In genomic region chr12:80153687-80154326, GRCm38 (mm10) we compare ENCODE assay signal across 8 mouse cellular contexts. TPM values are rescaled to one million over a fixed set of nuclear protein-coding genes. Genes with fewer than 3 reads are reported as not detected.
DNase-seq lines count a peak whose midpoint lies in the region; ATAC-seq and TF ChIP-seq lines count a peak whose summit lies in the region.

No protein-coding gene starts in this region.

- TF ChIP-seq EP300 in heart, adult 2 months (IDR thresholded peaks at IDR 0.05; ENCODE audit: insufficient read depth, low read depth, low read length): no peak

- H3K9me3 ChIP-seq in heart, embryonic 12.5 days (replicated peaks): peaks cover 7% of the 10 kb centered on the region; the same call in 1 of the 2 replicates
- H3K9me3 ChIP-seq in kidney, embryonic 15.5 days (replicated peaks): no peaks in the 10 kb centered on the region

- no peak for TF ChIP-seq POLR2A in heart, adult 2 months (IDR thresholded peaks at IDR 0.05; ENCODE audit: insufficient read depth, low read depth, low read length)
- no peak for TF ChIP-seq POLR2A in thymus, adult 2 months (IDR thresholded peaks at IDR 0.05; ENCODE audit: control insufficient read depth, extremely low read depth, insufficient read depth, low read length, poor library complexity)

- H3K9ac ChIP-seq in heart, adult 2 months (ENCODE audit: low read depth, low read length): no peak overlapping the region
- no peak overlapping the region for H3K9ac ChIP-seq in heart, embryonic 12.5 days
- no peak overlapping the region for H3K9ac ChIP-seq in kidney, embryonic 15.5 days

- H3K27ac ChIP-seq in heart, adult 2 months: no peak overlapping the region
- no peak overlapping the region for H3K27ac ChIP-seq in heart, embryonic 12.5 days (ENCODE audit: poor library complexity, severe bottlenecking)
- H3K27ac ChIP-seq in thymus, adult 2 months (ENCODE audit: control insufficient read depth, insufficient read depth, low read length): no peak overlapping the region
- no peak overlapping the region for H3K27ac ChIP-seq in kidney, embryonic 15.5 days

- no peaks in the 10 kb centered on the region for H3K27me3 ChIP-seq in heart, adult 2 months (ENCODE audit: control insufficient read depth, insufficient read depth, low read length)
- no peaks in the 10 kb centered on the region for H3K27me3 ChIP-seq in heart, embryonic 12.5 days (replicated peaks)
- H3K27me3 ChIP-seq in thymus, adult 2 months (ENCODE audit: control insufficient read depth, insufficient read depth, low read length): no peaks in the 10 kb centered on the region
- no peaks in the 10 kb centered on the region for H3K27me3 ChIP-seq in kidney, embryonic 15.5 days

- intact Hi-C loops in heart, adult 2 months (cut with DNase I): no loop called here

- ATAC-seq in heart, embryonic 12.5 days (ENCODE audit: insufficient number of reproducible peaks, low FRiP score): no peak
- ATAC-seq in kidney, embryonic 15.5 days (replicated peaks; ENCODE audit: low FRiP score): no peak
- ATAC-seq in megakaryocyte-erythroid progenitor cell, adult 5-6 weeks (replicated peaks; ENCODE audit: low FRiP score, low TSS enrichment, poor library complexity, severe bottlenecking): peak; percentile 43; the same call in 1 of the 2 replicates

- H3K4me3 ChIP-seq in heart, adult 2 months: no peak overlapping the region
- H3K4me3 ChIP-seq in heart, embryonic 12.5 days: no peak overlapping the region
- H3K4me3 ChIP-seq in thymus, adult 2 months (ENCODE audit: control insufficient read depth, insufficient read depth, low read length): no peak overlapping the region
- H3K4me3 ChIP-seq in kidney, embryonic 15.5 days (replicated peaks): no peak overlapping the region

- 34% methylated on average over 10 of the region's 10 CpGs for WGBS in heart, adult 2 months
- WGBS in heart, embryonic 12.5 days: 35% methylated on average over 10 of the region's 10 CpGs
- WGBS in thymus, adult 2 months: 40% methylated on average over 10 of the region's 10 CpGs
- 41% methylated on average over 10 of the region's 10 CpGs for WGBS in kidney, embryonic 15.5 days

- H3K36me3 ChIP-seq in heart, adult 2 months (ENCODE audit: control insufficient read depth, insufficient read depth, low read length): no peaks in the 10 kb centered on the region
- no peaks in the 10 kb centered on the region for H3K36me3 ChIP-seq in heart, embryonic 12.5 days
- H3K36me3 ChIP-seq in thymus, adult 2 months (ENCODE audit: control insufficient read depth, insufficient read depth, low read length): no peaks in the 10 kb centered on the region
- H3K36me3 ChIP-seq in kidney, embryonic 15.5 days: no peaks in the 10 kb centered on the region

- H3K4me2 ChIP-seq in heart, embryonic 12.5 days: no peak overlapping the region
- 0 out of 2 replicates have a peak overlapping the region, but pooled peaks have one; percentile 18 for H3K4me2 ChIP-seq in kidney, embryonic 15.5 days

- TF ChIP-seq CTCF in heart, adult 2 months (IDR thresholded peaks at IDR 0.05): peak; percentile 85
- no peak for TF ChIP-seq CTCF in thymus, adult 2 months (IDR thresholded peaks at IDR 0.05; ENCODE audit: borderline replicate concordance, control insufficient read depth, extremely low read depth, insufficient read depth, low read length, poor library complexity)

- no peaks in the 10 kb centered on the region for H3K4me1 ChIP-seq in heart, adult 2 months (ENCODE audit: control insufficient read depth, insufficient read depth, low read length)
- peaks cover 4% of the 10 kb centered on the region for H3K4me1 ChIP-seq in heart, embryonic 12.5 days (replicated peaks)
- no peaks in the 10 kb centered on the region for H3K4me1 ChIP-seq in thymus, adult 2 months (replicated peaks; ENCODE audit: control insufficient read depth, insufficient read depth, low read length)
- H3K4me1 ChIP-seq in kidney, embryonic 15.5 days: peaks cover 4% of the 10 kb centered on the region

- peak in 1 of 2 experiments; percentile 36 for DNase-seq in heart, adult 2 months
- peak; percentile 54 for DNase-seq in thymus, adult 2 months
- no peak for DNase-seq in thymus, adult 18-20 months
- DNase-seq in cerebellum, adult 8-10 months: peak; percentile 32
- DNase-seq in thymus, postnatal 4 days: peak; percentile 76

- no peaks in the 10 kb centered on the region for H3K79me2 ChIP-seq in heart, adult 2 months (replicated peaks; ENCODE audit: control insufficient read depth, insufficient read depth, low read length)

RNA-seq across cellular contexts. Expression of gene Zfp36l1, which starts 41.0 kb away (rescaled TPM):
- total RNA-seq in heart, adult 2 months (2021): 10 to 100 TPM; 74.4 to 79.4 TPM
- 43.3 and 65.0 TPM in 2 replicates for polyA plus RNA-seq in heart, adult 2 months (2012; rRNA removed)
- polyA plus RNA-seq in heart, embryonic 12.5 days (2016; fragmentation: Nextera tagmentation; extraction: Ambion mirVana): 98.4 and 101 TPM in 2 replicates
- polyA plus RNA-seq in thymus, adult 2 months (2012; rRNA removed): 253 and 297 TPM in 2 replicates
- polyA plus RNA-seq in kidney, embryonic 15.5 days (2015; fragmentation: Nextera tagmentation; extraction: Ambion mirVana): 136 and 154 TPM in 2 replicates
- total RNA-seq in megakaryocyte-erythroid progenitor cell, adult 5-6 weeks (2014; fragmentation: Nextera tagmentation): 76.1 and 121 TPM in 2 replicates
- total RNA-seq in megakaryocyte-erythroid progenitor cell, adult 5-6 weeks (2017): 12.4 and 18.5 TPM in 2 replicates

Comparison
In these comparisons a context has a peak if more than half of its experiments do, and no peak if none do; other contexts are left out.
1. DNase-seq: peak in thymus, adult 2 months (single experiment), cerebellum, adult 8-10 months (single experiment) and thymus, postnatal 4 days (single experiment); none in thymus, adult 18-20 months (0 of 2).